8 mouse cellular contexts compared by ENCODE assay signal in the genomic region with DNA sequence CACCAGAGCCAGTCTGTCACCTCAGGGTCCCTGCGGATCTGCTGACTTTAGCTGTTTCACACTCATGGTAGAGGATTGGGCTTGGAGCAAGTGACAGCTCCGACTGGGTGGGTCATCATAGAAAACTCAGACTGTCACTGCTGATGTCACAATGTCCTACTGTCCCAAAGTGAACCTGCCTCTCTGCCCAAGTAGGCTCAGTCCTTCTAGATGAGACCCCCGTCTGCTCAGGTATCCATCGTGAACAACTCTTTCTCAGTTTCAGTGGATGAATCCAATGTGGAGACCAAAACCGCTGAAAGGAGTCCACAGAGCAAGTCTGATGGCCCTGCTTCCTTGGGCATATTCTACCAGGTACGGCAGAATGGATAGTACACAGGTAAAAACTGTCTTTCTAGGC. TPM values are rescaled to one million over a fixed set of nuclear protein-coding genes. Genes with fewer than 3 reads are reported as not detected.
DNase-seq lines count a peak whose midpoint lies in the region; ATAC-seq and TF ChIP-seq lines count a peak whose summit lies in the region.

Gene Dcun1d1 (minus strand): TSS at position 101 of the 400 bp plus-strand sequence.

- no peaks in the 10 kb centered on the region for H3K9me3 ChIP-seq in lung, embryonic 15.5 days
- H3K9me3 ChIP-seq in limb, embryonic 12.5 days: no peaks in the 10 kb centered on the region

- no peak within 1 kb of the TSS for H3K4me3 ChIP-seq in lung, embryonic 15.5 days
- no peak within 1 kb of the TSS for H3K4me3 ChIP-seq in embryonic fibroblast, embryonic 13.5 days (ENCODE audit: insufficient read depth, low read length)
- no peak within 1 kb of the TSS for H3K4me3 ChIP-seq in limb, embryonic 12.5 days (replicated peaks)
- H3K4me3 ChIP-seq in olfactory bulb, adult 2 months (ENCODE audit: insufficient read depth, low read depth, low read length): no peak within 1 kb of the TSS

- WGBS in lung, embryonic 15.5 days: 92% methylated on average over 6 of the region's 6 CpGs
- 95% methylated on average over 6 of the region's 6 CpGs for WGBS in limb, embryonic 12.5 days
- WGBS in olfactory bulb, adult 2 months: 95% methylated on average over 6 of the region's 6 CpGs

- no peak for ATAC-seq in lung, embryonic 15.5 days (ENCODE audit: borderline replicate concordance, extremely low read depth, low FRiP score, low TSS enrichment)
- ATAC-seq in limb, embryonic 12.5 days (ENCODE audit: insufficient number of reproducible peaks, insufficient read depth, low FRiP score, low TSS enrichment, low read depth): no peak

- no peak for DNase-seq in lung, adult 18-20 months
- no peak for DNase-seq in heart, postnatal 14 days
- no peak for DNase-seq in right cerebral cortex, adult 2 months (ENCODE audit: low spot score in 2 of 2)
- DNase-seq in thymus, postnatal 10 days (ENCODE audit: low spot score in 2 of 2): no peak

- intact Hi-C loops in heart, postnatal 14 days (cut with DNase I): no loop called here

- no peaks in the 10 kb centered on the region for H3K36me3 ChIP-seq in lung, embryonic 15.5 days
- H3K36me3 ChIP-seq in limb, embryonic 12.5 days: peaks cover 20% of the 10 kb centered on the region; the same call in 1 of the 2 replicates

- TF ChIP-seq POLR2A in embryonic fibroblast, embryonic 13.5 days (IDR thresholded peaks at IDR 0.05; ENCODE audit: low read depth, low read length): no peak
- TF ChIP-seq POLR2A in olfactory bulb, adult 2 months (IDR thresholded peaks at IDR 0.05; ENCODE audit: insufficient read depth, low read depth, low read length): no peak

- no peak for TF ChIP-seq CTCF in embryonic fibroblast, embryonic 13.5 days (IDR thresholded peaks at IDR 0.05; ENCODE audit: borderline replicate concordance, insufficient read depth, low read length)
- TF ChIP-seq CTCF in olfactory bulb, adult 2 months (IDR thresholded peaks at IDR 0.05; ENCODE audit: insufficient read depth, low read depth, low read length): no peak

- H3K27ac ChIP-seq in lung, embryonic 15.5 days: no peak within 1 kb of the TSS
- H3K27ac ChIP-seq in embryonic fibroblast, embryonic 13.5 days (ENCODE audit: insufficient read depth, low read length): no peak within 1 kb of the TSS
- H3K27ac ChIP-seq in limb, embryonic 12.5 days: no peak within 1 kb of the TSS
- H3K27ac ChIP-seq in olfactory bulb, adult 2 months (ENCODE audit: insufficient read depth, low read depth, low read length): no peak within 1 kb of the TSS

- H3K4me2 ChIP-seq in lung, embryonic 15.5 days: no peak within 1 kb of the TSS
- H3K4me2 ChIP-seq in limb, embryonic 12.5 days: no peak within 1 kb of the TSS

- H3K27me3 ChIP-seq in lung, embryonic 15.5 days: no peaks in the 10 kb centered on the region
- no peaks in the 10 kb centered on the region for H3K27me3 ChIP-seq in limb, embryonic 12.5 days

- peaks cover 9% of the 10 kb centered on the region for H3K4me1 ChIP-seq in lung, embryonic 15.5 days
- H3K4me1 ChIP-seq in embryonic fibroblast, embryonic 13.5 days (ENCODE audit: control insufficient read depth, insufficient read depth, low read length): peaks cover 2% of the 10 kb centered on the region; the same call in 1 of the 2 replicates
- H3K4me1 ChIP-seq in limb, embryonic 12.5 days (replicated peaks): peaks cover 7% of the 10 kb centered on the region
- H3K4me1 ChIP-seq in olfactory bulb, adult 2 months (ENCODE audit: control insufficient read depth, insufficient read depth, low read length): peaks cover 2% of the 10 kb centered on the region

- H3K9ac ChIP-seq in lung, embryonic 15.5 days: no peak within 1 kb of the TSS
- no peak within 1 kb of the TSS for H3K9ac ChIP-seq in limb, embryonic 12.5 days (replicated peaks)

RNA-seq across cellular contexts. Expression of gene Dcun1d1, which starts in this region (rescaled TPM):
- polyA plus RNA-seq in lung, embryonic 15.5 days (2015; fragmentation: Nextera tagmentation; extraction: Ambion mirVana): 99.9 and 103 TPM in 2 replicates
- 78.3 and 84.0 TPM in 2 replicates for polyA plus RNA-seq in embryonic fibroblast, embryonic 13.5 days (2011; ENCODE audit: insufficient read length, low read depth, missing spikeins)
- total RNA-seq in heart, postnatal 14 days (2021): 10 to 100 TPM; 61.8 to 64.0 TPM
- 99.3 and 112 TPM in 2 replicates for polyA plus RNA-seq in limb, embryonic 12.5 days (2016; fragmentation: Nextera tagmentation; extraction: Ambion mirVana)
- not detected in 2 replicates for polyA plus RNA-seq in olfactory bulb, adult 2 months (2012; ENCODE audit: insufficient read depth, insufficient read length, low replicate concordance, missing spikeins)
